Mouse (Mus musculus) thymus, adult 2 months (tissue): ENCODE data around the gene Lipf.

Experiments
- CTCF ChIP-seq: fragments of 200-500 bp; IDR thresholded peaks from 2 replicates; pipeline ENCODE4 v1.5.1; 2012; ENCODE audit warnings: mild to moderate bottlenecking, control low read depth, low read length, moderate library complexity, borderline replicate concordance; ENCODE audit not compliant: control insufficient read depth, poor library complexity, insufficient read depth; ENCODE audit errors: extremely low read depth
- POLR2A ChIP-seq: fragments of 200-500 bp; IDR thresholded peaks from 2 replicates; pipeline ENCODE4 v1.6.1; 2012; ENCODE audit warnings: mild to moderate bottlenecking, low read length, control low read depth, moderate library complexity; ENCODE audit not compliant: control insufficient read depth, poor library complexity, insufficient read depth; ENCODE audit errors: extremely low read depth

DNA sequence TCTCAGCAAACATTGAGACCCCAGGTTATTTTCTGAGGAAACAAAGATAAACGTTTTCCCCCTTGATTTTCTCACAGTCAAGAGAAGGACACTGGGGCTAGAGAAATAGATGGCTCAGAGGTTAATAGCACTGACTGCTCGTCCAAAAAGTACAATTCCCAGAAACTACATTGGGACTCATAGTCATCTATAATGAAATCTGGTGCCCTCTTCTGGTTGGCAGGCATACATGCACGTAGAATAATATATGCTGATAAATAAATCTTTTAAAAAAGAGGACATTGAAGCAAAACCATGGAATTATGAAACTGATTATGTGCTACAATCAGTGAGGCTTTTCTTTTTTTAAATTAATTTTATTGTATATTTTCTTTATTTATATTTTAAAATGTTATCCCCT, 61.8 kb downstream of the Lipf start:
- TF ChIP-seq CTCF (no peak), POLR2A (no peak)
